Mouse (Mus musculus): ENCODE results near the gene Ddx20.
"Not testable (repeated sequence)": the region's sequence is repeated elsewhere in the genome, so short reads cannot be mapped to it uniquely, and the experiment has no call there.

Ddx20 gene

DNA sequence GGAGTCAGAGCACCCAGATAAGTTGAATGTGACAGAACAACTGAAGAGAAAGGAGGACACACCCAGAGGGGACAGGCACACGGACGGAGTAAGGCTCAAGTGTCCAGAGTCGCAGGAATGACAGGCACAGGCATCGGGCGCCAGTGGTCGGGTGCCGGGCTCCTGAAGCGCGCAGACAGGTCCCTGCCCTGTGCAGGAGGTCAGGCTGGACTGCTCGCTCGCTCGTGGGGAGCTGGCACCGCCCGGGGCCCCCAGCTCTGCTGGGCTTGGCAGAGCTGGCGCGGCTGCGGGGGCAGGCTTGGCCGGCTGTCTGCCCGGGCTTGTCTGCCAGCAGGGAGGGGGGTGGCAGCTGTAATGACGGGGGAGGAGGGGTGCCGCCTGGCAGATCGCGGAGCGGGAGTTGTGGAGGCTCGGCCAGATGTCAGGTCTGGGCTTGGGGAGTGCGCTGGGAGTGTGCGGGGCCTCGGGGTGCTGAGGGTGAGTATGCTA, 17.7 kb upstream of the Ddx20 start:
- DNase-seq, result peak; percentile 63

DNA sequence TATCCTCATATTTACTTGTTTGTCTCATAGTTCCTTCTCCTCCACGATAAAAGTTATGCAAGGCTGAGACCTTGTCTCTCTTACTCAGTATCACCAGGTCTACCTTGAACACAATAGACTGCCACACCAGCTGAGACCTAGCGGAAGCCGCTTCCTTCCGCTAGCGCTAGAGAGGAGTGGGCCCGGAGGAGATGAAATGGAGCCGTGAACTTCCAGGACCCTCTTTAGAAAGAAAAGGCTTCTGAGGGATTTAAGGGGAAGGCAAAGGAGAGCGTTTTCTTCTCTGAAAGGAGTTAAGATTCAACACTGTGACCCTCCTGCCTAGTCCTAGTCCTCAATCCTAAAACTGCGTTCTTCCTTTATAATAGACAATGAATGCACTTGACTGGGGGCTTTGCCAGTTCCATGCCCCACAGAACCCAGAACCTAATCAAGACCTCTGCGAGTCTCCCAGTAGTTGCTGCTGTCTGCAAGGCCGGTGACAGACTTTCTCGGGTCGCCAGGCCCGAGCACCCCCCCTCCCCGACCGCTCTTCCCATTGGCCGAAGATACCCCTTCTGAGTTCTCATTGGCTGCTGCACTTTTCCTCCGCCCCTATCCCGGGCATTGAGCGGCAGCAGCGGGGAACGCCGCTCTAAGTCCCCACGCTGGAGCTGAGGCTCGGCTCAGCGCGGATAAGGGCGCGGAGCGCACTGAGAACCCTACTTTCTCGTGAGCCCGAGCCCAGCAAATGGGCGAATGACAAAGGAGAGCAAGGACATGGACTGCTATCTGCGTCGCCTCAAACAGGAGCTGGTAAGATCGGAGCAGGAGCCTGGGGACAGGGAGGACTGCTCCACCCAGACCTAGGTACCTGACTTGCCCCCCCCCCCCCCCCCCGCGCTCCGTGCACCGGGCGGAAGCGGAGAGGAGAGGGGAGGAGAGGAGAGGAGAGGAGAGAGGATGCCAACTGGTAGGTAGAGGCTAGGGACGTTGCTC, 16.9 kb upstream of the Ddx20 start, which contains the start of gene Inka2:
TSS of gene Inka2 (plus strand) at position 569 of the 978 bp plus-strand sequence.
- DNase-seq, result peak; percentile 86

DNA sequence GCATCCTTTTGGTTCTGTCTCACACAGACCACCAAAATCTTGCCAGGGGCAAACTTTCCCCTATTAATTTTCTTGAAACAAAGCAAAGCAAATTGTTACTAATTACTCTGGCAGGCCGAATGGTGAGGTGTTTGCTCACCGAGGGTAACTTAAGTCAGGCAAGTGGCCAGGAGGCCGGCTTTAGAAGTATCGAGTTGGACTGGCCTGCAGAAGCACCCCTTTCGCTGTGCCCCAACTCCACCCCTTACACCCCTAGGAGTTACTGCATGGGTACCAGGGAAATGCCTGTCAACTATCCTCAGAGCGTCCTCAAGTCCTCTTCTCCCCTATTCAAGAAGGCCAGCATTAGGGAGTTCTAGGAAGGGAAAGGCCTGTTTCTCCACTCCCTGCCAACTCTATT, 16.2 kb upstream of the Ddx20 start:
- DNase-seq, result no peak

DNA sequence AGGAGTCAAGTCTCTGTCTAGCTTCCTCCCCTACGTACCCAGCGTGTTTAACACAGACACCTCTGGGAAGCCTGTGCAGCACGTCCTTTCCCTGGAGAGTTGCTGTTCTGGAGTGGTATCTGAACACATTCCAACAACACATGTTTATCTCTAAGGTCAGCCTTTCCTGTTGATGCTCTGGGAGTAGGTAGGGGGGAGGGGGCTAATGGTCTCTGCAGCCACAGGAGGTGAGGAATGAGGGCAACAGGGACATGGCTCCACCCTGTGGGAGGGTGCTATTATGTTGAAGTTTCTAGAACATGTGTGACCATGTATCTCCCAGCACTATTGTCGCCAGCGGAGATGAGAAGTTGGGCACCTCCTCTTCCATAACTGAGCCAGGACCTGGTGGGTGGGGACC, 14.0 kb upstream of the Ddx20 start:
- no peak for DNase-seq

DNA sequence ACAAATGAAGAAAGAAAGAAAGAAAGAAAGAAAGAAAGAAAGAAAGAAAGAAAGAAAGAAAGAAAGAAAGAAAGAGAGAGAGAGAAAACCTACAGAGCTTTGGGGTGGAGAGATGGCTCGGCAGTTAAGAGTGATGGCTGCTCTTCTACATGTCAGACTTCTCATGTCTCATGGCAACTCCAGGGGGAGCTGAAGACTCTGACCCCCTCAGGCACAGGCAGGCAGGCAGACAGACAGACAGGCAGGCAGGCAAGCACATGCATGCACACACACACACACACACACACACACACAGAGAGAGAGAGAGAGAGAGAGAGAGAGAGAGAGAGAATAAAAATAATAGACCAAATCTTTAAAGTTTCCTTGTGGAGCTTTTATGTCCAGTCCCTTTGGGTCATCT, 13.4 kb upstream of the Ddx20 start:
- not testable (repeated sequence) for DNase-seq

DNA sequence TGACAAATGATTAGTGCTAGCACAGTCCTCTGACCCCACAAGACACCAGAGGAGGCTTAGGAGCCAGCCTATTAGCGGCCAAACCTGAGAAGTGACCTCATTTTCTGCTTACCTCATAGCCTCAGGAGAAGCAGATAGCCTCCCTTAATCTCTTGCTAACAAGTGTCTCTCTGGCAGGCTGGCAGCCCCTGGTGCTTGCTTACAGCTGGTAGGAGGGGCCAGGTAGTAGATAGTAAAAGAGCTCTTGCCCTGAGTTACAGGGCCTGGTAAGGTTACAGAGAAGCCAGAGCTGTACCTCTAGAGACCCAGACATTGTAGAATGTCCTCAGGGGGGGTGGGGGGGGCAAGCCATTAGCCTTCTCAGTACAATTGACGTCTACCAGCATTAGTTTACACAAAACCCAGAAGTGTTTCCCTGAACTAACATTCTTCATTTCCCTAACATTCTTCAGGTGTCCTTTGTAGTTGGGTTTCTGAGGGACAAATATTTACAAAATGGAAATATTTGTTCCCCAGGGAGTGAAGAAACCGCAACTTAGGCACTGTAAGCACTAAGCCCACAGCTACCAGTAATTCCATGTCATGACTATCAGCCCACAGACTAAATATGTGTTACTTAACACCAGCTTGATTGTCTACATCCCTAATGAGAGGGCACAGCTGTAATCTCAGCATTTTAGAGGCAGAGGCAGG, 12.0 kb upstream of the Ddx20 start:
- DNase-seq, result no peak

DNA sequence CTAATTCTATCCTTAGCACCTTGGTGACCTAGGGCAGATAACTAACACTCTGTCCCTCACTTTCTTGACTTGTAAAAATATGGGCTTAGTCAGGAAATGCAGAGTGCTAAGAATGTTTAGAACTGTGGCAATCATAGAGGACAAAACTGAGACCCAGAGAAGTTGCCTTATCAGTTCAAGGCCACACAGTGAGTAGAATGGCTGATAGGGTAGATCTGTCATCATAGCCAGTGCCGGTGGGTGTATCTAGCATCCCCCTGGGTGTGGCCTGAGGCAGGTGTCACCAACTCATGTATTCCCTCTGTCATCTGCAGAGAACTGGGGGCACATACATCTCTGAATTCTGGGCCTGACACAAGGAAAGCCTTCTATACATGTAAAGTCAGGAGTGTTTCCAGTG, 10.9 kb upstream of the Ddx20 start:
- no peak for DNase-seq

DNA sequence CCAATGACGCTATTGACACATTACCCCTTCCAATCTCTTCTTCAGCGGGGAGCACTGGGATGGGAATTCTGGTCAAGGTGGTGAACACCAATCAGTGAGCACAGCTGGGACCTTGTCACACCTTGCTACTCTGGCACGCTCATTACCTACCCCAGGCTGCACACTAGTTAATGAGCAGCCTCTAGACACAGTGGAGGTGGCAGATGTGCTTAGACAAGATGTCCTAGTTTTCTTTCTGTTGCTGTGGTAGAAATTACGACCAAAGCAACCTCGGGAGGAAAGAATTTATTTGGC, 9.7 kb upstream of the Ddx20 start:
- DNase-seq, result no peak

DNA sequence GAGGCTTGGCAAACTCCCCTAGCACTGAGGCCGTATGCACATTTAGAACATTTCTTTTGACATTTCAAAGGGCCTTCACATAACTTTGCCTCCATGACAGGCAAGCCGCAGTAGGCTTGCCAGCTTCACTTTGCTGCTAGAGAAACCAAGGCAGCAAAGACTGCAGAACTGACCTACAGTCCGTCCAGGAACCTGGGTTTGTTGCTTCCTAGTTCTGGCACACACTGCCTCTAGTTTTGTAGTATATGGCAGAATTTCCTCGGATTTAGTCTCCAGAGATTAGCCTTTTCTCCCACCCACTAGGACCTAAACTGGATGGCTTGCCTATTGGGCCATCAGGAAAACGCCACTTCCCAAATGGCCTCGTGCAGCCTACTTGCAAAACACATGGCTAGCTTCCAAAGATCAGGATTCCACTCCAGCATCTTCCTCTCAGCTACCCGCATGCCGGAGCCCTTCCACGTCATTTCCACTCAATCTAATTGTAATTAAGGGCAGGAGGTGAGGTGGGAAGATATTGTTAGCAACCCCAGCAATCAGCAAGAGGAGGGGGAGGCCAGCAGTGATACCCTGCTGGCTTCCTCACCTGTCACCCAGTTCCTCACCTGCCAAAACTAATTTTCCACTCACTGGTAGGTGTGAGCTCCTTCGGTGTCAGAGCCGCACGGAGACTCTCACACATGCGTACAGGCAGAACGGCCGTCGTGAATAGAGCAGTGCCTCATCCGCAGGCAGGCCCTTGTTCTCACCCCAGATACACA, 9.2 kb upstream of the Ddx20 start:
- no peak for DNase-seq

DNA sequence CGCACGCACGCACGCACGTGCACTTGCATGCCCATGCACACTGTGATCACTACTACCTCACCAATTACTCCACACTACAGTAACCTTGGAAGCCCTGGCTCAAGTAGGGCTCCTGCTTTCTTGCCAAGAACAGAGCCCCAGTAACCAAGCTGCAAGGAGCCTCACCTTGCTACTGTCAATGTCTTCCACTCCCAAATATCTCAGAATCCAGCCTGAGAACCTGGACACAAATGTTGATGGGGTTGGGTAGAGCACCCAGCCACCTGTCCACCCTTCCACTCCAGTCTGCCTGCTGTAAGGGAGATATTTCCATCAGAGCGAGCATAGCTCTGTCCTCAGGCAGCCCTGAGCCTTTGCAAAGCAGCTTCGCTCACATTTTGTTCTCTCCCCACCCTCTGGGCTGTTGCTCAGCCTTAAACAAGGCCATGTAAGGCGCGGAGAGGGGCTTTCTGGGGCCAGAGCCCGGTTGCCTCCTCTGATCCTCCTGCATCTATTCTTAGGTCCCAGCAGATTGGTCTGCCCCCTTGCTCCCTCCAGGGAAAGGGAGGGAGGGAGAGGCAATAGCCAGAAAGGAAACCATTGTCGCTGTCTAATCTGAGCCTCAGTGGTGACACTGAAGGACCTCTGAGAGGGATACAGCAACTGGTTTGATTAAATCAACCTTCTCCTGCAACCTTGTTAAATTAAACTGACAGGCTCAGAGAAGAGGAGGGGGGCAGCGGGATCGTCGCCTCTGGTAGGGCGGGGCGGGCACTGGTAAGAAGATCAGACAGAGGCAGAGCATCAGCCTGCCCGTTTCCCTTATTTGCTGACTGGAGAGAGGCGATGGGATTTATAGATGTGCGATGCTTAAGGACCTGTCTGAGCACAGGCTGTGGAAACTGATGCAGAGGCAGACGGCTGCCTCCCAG, 8.4 kb upstream of the Ddx20 start:
- no peak for DNase-seq

DNA sequence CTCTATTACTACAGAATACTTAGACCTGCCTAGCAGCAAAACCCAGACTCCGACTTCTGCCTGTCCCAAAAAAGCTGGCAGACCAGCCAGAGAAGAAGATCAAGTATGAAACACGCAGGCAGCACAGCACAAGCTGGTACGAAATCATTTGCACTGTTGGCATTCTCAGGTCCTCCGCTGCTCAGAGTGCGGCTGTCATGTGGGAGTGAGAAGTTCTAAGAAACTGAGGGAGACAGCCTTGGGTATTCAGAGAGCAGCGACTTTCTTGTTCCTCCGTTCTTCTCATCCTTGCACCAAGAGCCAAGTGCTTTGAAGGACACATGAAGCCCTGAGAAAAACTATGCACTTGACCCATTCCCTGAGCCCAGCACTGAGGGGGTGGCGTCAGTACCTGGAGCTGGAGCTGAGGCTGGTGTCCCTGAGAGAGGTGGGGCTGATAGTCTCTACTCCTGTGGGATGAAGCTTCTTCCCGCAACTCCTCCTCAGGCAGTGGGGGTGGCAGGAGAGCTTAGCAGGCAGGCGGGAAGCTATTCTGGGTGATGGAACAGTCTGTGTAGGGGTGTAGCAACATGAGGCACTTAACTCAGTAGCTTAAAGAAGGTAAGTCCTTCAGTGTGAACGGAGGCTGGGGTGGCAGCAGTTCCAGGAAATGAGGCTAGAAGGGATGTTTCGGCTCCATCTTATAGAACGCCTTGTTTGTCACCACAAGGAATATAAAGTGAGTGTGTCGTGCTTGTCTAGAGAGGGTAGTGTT, 6.1 kb upstream of the Ddx20 start:
- DNase-seq, result no peak

DNA sequence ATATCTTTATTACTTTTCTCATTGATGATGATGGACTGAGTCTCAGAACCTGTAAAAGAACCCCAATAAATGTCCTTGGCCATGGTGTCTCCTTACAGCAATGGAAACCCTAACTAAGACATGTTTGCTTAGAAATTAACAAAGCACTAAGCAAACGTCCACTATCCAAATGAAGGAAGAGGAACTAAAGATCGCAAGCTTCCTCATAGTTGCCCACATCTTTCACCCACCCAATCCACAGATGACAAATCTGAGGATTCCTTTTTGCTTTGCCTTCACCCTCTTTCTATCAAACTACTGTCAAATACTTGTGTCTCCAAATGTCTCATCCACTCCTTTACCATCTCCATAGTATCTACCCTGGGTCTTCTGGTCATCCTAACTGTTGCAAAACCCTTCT, 1.2 kb upstream of the Ddx20 start:
- DNase-seq, result no peak

DNA sequence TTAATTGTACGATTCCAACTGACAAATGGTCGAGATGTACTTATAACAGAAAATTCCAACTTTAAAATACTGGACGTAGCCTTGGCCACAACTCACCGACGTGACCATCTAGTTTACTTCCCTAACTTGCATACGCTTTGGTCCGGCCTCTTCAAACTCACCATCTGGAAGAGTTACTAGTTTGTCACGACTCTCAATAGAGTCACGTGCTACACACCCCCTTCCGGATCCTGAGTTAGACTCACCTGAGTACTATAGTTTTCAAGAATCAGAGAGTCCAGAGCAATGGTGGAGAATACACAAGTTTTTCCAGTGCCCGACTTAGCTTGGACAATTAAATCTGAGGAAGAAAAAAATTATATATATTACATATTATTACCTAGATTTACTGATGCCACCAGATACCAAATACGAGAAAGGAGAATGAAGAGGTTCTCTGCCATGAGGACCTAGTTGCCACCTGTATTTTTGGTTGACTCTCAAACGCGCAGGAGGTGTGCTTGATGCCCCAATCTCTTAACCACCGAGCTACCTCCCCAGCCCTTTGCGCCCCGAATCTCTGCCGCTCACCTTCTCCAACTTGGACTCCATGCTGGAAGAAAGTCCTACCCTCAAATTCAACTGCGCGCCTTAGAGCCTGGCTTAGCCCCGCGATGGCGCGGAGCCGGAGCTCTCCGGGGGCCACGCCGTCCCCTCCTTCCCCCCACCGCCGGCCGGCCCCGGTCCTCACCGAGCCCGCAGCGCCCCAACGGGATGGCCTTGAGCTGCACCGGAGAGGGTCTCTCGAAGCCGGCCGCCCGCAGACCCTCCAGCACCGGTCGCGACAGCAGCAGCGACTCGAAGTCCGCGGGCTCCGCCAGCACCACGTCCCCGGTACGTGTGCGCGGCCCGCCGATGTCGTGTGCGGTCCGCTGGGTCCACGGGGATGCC, 715 bp downstream of the Ddx20 start:
- DNase-seq, result no peak

DNA sequence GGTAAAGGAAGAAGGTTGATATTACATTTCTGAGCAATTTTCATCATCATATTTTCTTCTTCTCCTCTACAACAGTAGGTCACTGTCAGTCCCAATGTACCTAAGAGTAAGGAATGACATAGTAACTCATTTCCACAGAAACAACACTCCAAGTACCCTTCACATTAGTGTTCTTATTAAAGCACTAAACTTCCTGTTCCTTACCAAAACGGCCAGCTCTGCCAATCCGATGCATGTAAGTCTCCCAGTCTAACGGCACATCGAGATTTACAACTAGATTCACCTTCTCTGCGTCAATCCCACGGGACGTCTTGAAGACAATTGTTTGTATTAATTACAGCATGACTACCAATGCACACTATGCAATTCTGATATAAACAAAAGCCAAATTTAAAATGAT, 7.0 kb downstream of the Ddx20 start:
- no peak for DNase-seq

DNA sequence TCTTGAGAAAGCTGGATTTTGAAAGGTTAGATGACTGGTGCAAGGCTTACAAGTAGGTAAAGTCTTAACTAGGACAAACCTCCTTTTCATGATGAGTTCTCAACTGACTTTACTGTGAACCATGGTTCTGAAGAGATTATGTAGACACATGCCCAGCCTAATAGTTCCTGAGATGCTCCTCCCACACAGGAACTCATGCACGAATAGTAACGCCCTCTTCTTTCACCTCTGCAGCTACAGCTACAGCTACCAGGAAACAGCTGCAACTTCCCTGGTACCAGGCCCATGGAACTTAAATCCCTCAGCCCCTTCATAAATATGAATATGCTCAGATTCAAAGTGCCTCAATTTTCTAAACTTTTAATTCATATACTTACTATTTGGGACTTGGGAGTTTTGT, 11.4 kb downstream of the Ddx20 start:
- no peak for DNase-seq

DNA sequence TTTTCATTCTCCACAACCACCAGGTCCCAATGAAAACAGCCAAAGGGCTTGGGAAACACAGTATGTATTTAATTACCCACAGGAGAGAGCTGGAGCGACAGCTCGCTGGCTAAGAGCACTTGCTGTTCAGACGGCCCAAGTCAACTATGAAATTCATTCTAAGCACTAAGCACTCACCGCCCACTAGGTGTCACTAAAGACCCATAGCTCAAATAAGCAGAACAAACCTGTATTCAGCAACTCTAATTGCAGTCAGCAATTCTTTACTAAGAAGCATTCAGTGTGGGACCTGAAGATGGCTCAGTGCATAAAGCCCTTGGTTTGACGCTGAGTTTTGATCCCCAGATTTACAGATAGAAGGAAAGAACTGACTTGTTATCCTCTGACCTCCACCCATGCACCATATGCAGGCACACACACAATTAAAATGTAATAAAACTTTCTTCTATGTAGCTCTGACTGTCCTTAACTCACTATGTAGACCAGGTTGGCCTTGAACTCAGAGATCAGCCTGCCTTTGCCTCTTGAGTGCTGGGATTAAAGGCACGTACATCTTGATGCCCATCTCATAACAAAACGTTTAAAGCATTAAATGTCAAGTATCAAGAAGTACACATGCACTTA, 12.7 kb downstream of the Ddx20 start:
- peak; percentile 79 for DNase-seq

DNA sequence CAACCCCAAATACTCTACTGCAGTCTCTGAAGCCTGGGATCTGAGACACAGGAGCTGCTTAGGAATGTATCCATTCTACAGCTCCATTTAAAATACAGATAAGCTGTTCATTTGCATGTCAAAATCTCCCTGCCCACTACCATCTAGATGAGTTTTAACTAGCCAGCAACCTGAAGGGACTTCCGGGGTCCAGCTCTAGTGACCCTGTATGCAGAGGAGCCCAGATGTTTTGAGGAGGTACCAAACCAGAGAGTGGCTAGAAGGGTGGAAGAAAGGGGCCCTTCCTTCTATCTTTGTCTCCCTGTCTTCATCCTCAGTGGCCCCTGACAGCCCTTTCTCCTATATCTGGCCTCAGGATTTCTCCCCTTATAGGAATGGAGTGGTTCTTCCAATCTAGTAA, 16.6 kb downstream of the Ddx20 start:
- no peak for DNase-seq

DNA sequence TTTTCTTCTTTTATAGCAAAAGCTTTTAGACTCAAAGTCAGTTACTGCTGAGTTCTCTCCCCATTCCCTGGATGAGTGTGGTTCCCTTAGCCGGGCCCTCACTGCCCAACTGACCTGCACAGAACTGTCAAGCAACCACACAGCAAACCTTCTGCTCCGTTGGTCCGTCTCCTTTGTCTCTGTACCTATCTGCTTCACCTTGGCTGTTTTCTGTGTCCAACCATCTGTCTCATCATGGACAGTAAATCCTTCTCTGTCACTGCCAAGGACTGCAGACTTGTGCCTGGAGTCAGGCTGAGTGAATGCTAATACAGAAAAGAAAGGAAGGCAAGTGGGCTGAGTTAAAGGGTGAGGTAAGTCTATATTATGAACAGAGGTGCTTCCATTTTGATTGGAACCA, 17.6 kb downstream of the Ddx20 start:
- no peak for DNase-seq

DNA sequence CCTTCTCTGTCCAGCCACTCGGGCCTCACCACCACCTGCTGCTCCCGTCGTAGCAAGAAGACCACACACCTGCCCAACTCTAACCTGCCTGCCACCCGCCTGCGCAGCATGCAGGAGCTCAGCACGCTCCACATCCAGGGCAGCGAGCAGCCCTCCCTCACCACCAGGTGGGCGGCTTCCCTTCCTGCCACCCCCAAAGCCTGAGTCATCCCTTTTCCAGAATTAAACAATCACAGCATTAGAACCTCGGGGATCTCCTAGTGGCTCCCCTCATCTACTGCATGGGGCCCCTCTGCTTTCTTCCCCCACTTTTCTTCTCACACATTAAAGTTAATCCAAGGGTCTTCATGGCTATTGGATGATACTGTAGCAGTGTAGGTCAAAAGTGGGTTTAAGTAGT, 19.2 kb downstream of the Ddx20 start:
- DNase-seq, result no peak

DNA sequence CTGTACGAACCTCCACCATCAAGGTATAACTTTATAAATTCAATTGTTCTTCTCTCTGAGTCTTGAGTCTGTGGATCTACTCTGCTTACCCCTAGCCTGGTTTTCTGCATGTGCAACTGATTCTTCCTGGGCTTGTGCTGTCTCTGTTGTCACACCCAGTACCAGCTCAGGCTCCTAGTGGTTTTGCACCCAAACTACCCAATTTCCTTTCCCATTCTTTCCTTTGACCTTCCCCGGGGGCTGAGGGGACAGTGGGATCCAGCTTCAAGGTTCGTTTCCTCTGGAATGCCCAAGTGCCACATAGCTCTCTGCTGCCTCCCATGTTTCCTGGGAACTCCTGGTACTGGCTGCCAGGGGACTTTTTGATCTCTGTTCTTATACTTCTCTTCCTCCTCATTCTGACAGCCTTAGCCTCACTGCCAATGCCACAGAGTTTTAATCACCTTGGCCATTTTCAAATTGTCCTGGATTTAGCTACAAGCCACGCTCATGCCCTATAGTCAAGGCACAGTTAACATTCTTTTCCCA, 20.3 kb downstream of the Ddx20 start:
- DNase-seq, result no peak
